Mouse (Mus musculus) retina, postnatal 1 day (tissue): ENCODE results near the gene Sgca.

Experiments
- DNase-seq: peaks from one replicate; pipeline ENCODE4 v3.0.0-alpha.2; 2012

Sgca gene

GRCm38 (mm10) chr11:94976199-94976598, at the start of gene Sgca:
Gene Sgca, minus strand, starts transcription at chr11:94976327.
- no peak for DNase-seq

DNA sequence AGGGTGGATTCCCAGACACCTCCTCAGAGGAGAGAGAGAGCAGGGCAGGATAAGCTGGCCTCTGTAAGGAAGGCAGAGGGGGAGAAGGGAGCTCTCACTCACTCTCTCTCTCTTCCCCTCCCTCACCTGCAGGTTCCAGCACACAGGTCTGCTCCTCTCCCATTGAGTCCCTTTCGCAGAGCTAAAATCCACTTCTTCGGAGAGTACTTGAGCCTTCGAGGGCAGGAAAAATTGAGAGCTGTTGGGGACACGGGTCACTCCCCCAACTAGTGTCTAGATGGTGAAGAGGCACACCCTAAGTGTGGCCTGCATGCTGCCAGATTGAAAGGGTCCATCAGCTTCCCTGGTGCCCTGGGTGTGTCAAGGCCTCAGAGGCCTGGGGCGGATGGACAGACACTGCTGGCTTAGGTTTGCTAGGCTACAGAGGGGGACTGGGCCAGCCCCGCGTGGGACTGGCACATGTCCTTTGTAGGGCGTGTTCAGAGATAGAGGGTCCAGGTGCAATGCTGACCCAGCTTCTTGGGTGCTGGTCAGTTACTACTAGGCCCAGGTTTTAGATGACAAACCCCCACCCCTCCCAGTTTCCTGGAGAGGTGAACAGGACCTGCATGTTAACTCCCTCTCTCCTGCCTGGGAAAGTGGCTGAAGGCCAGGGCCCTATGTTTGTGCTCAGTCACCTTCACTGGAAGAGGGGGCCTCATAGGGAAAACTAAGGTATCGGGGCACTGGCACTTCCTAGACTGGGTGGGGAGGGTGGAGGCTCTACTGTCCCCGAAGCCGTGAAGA, 49.3 kb upstream of the Sgca start:
- DNase-seq, result no peak

DNA sequence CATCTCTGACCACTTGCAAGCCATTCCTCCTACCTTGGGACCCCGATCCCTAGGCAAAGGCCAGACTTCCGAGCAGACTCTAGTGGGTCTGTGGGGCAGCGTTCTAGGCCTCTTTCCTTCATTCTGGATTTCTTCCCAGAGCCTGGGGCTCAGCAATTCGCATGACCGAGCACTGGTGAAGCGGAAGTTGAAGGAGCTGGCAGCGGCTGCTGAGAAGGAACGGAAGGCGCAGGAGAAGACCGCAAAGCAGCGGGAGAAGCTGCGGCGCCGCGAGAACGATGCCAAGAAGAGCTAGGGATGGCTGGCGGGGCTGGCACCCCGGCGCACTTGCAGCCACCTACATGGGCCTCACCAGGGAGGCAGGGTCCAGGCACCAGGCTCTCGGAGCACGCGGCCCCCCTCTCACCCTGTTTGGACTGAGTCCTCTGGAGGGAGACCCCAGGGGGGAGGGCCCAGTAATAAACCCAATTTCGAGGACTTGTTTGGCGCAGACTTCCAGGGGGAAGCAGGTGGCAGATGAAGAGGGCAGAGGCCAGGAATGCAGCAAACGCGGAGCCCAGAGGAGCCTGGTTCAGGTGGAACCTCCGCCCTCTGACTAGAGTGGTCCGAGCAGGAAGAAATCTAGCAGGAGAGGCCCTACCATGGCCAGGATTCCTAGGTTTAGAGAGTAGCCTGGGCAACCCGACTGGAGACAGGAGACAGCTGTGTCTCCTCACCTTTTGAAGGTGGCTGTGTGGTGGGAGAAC, 48.5 kb upstream of the Sgca start:
- DNase-seq, result peak; percentile 90

DNA sequence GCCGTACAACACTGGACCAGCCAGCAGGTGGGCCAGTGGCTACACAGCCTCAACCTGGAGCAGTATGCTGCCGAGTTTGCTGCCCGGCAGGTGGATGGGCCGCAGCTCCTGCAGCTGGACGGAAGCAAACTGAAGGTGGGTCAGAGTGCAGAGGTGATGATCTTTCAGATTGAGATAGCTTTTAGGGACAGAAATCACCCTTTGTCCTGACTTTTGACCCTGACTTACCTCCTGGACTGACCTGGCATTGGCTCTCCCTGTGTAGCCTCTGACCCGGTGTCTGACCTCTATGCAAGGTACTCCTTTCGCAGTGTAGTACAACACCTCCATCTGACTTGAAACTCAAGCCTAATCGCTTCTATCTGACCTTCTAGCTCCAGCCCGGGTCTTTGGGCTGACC, 47.4 kb upstream of the Sgca start:
- no peak for DNase-seq

- DNase-seq, result no peak
Observed at GRCm38 (mm10) chr11:95022237-95022992, 46.3 kb upstream of the Sgca start.

- no peak for DNase-seq
Observed at GRCm38 (mm10) chr11:95015484-95015883, 39.4 kb upstream of the Sgca start.

GRCm38 (mm10) chr11:95012487-95012886, 36.4 kb upstream of the Sgca start:
- no peak for DNase-seq

DNA sequence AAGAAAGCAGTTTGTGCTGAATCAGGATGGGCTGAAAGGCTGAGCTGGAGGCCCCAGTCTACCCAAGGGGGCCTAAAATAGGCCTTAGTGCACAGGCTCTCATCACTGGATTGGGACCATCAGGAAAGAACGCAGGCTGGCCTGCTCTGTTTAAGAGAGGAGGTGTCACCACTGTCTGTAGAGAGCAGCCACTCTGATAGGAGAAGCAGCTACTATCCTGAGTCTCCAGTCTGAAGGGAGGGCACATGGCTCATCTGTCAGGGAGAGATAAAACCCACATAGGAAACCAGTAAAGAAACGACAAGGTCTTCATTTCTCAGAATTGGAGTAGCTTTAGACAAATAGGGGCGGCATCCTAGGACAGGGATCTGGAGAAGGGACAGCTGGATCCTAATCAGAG, 35.9 kb upstream of the Sgca start:
- DNase-seq, result no peak

DNA sequence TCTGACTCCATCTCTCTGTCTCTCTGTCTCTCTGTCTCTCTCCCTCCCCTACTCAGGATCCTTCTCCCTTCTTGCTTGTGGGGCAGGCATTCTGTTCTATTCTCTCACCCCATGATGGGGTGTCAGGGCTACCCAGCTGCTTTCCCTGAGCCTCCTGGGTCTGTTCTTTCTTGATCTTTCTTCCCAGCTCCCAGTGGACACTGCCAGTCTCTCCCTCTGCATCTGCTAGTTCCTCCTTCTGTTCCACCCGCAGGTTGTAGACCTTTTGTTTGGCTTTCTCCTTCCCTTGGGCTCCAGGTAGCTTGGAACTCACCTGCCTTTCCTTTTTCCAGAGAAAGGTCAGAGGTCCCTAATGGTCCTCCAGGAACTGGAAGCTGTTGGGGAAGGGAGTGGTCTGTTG, 35.3 kb upstream of the Sgca start:
- no peak for DNase-seq

- DNase-seq, result peak; percentile 47
Observed at GRCm38 (mm10) chr11:95010841-95011403, 34.8 kb upstream of the Sgca start.

DNA sequence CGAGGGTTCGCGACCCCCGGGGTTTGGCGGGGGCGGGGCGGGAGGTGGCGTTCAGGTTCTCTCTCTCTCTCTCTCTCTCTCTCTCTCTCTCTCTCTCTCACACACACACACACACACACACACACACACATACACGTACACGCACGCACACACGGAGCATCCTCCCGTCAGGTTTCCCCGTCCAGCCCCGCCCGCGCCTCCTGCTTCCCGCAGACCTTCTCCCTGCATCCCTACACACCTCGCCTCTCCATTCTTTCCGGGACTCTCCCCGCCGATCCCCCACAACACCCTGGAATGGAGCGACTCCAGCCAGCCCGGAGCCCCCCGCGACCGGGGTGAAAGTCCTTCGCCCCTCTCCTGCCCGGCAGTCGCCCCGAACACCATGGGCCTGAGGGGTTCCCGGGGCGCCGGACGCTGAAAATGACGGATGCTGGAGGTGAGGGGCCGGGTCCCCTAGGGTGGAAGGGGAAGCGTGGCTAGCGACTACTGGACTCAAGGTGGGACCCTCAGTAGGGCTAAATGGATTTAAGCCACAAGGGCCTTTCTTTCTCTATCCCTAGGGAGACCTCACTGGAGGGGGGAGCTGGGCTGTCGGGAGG, 34.1 kb upstream of the Sgca start:
- DNase-seq, result peak; percentile 65

DNA sequence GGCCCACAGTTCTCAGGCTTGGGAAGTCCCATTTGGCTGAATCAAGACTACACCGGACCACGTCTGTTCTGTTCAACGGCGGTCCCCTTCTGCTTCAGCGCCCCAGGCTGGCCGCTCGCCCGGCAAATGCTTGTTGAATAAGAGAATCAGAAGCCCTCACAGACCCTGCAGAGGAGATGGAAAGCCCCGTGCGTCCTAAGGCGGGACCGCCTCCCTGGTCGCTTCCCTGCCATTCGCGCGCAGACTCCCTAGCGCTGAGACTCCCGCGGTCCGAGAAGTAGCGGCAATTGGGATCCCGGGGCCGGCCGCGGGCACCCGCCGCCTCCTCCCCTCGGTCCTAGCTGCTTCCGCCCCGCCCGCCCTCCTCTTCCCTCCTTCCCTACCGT, 33.5 kb upstream of the Sgca start, which contains the start of gene Samd14:
TSS of gene Samd14 (plus strand) at position 251 of the 386 bp plus-strand sequence.
- DNase-seq, result peak; percentile 92

DNA sequence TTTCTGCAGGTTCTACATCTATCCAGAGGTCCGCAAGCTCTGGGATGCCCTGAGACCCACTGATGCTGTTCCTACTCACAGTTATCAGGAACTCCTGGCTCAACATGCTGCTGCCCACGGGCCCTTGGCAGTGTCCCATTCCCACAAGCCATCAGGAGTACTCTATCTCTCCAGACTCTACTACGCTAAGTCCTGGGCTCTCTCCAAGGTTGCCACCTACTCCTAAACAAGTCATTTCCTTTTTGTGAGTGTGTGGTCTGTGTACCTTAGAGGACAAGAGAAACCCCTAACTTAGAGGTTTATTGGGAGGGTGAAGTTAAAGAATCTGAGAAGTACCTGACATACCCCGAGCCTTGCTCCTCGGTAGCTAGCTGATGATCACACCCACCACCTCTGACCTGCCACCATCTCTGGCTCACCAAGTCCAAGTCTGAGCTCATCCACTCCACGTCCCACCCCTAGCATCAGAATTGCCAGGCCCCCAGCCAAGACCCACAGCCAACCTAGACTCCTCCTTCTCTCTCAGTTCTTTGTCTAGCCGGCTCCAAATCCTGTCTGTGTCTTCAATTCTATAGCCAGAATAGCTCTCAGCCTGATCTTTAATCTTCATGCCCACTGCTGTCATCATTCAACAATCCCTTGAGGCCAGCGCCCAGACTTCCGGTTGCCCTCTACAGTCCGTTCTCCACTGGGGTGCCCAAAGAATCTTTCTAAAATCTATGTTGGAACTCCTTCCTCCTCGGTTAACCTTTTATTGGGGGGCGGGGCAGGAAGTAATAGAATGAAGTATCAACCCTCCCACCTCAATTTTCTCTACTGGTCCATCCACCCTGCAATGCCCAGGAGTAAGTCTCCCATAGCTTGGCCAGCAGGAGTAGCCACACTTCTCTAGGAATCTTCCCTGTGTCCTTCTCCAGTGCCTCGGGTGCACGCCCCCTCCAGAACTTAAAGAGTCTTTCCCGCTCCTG, 32.8 kb upstream of the Sgca start:
- peak; percentile 61 for DNase-seq

- DNase-seq, result no peak
Observed at GRCm38 (mm10) chr11:95007418-95007817, 31.3 kb upstream of the Sgca start.

DNA sequence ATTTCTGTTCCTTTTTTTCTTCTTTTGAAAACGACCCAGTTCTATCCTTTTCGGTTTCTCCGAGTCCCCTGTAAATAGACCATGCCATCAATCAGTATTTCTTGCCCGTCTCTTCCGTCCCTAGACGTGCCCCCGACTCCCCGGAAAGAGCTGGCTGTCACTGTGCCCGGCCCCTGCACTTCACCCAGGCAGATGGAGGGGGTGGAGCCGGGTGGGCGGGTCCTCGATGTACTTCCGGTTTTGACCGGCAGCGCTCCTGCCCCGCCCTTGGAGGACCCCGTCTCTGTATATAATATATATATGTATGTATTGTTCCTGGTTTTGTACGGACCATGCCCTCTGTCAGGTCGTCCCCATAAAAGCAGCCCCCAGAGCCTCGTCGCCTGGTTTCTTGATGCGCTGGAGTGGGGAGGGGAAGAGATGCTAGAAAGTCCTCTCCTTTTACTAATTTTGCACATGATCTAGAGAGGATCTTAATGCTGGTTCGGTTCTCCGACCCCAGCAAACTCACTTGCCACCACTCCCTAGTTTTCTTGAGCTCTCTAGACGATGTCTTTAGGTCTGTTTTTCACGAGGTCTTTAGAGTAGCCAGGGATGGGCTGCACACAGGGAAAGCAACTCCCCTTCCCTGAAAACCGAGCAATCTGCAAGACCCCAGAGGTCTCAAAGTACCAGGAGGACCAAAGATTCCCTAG, 30.5 kb upstream of the Sgca start:
- DNase-seq, result peak; percentile 90

DNA sequence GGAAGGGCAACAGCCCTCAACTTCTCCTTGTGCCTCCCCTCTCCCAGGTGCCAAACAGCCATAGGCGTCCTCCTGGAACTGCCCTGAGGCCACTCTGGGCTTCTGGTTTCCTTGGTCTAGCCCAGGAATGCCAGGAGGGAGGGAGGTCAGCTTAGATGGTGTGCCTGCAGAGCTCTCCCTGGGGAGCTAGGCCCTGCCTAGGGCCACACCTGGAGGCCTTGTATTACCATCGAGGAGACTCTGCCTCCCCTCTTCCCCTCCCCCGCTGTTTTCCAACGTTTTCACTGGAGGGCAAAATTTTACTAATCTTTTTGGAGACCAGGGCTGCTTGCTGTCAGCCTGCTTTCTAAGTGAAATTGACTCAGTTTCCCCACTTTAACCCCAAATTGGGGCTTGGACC, 29.9 kb upstream of the Sgca start:
- DNase-seq, result no peak

- DNase-seq, result no peak
Observed at GRCm38 (mm10) chr11:95004937-95005198, 28.7 kb upstream of the Sgca start.

- DNase-seq, result peak; percentile 40
Observed at GRCm38 (mm10) chr11:95004136-95004936, 28.2 kb upstream of the Sgca start.

DNA sequence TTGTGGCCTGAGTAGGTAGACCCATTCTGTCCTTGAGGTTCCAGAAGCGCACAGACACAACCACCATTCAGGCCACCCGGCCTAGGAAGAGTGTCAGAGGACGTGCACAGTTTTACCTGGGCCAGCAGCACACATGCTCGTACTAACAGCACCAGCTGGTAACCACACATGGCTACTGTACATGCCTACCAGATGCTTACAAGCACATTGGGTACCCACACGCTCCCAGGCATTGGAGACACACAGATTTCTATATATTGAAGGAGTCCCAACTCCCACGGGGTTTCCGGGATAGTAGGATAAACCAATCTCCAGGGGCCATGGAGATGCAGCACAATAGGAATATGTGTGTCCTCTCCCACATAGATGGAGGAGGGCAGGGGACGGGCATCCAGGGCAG, 26.6 kb upstream of the Sgca start:
- DNase-seq, result no peak
